Mouse (Mus musculus): Measurements from ENCODE around the gene Rnf220. TPM values are rescaled to one million over a fixed set of nuclear protein-coding genes. Genes with fewer than 3 reads are reported as not detected.

Rnf220 gene
- polyA plus RNA-seq, 1 experiment from 2014 or later, result 55.5 TPM

GRCm38 (mm10) chr4:117309427-117309826 is 187.4 kb downstream of the Rnf220 start:
- no peak overlapping the region for H3K27ac ChIP-seq (ENCODE audit: low read depth, low read length)
- peaks cover 9% of the 10 kb centered on the region; the same call in 1 of the 2 replicates for H3K4me1 ChIP-seq (replicated peaks; ENCODE audit: control insufficient read depth, insufficient read depth, low read length)
- no peak overlapping the region for H3K9ac ChIP-seq (ENCODE audit: low read depth, low read length)
- no peaks in the 10 kb centered on the region for H3K36me3 ChIP-seq (ENCODE audit: control insufficient read depth, insufficient read depth, low read length)
- peaks cover 42% of the 10 kb centered on the region for H3K27me3 ChIP-seq (ENCODE audit: control insufficient read depth, insufficient read depth, low read length)
- ATAC-seq (ENCODE audit: low FRiP score) (no peak), DNase-seq (ENCODE audit: low spot score) (no peak)
- 90% methylated on average over 1 of the region's 1 CpGs for WGBS
- H3K4me3 ChIP-seq (ENCODE audit: low read depth, low read length), result no peak overlapping the region
- no peak overlapping the region for H3K4me2 ChIP-seq (replicated peaks; ENCODE audit: low read depth, low read length)
- H3K9me3 ChIP-seq (ENCODE audit: control insufficient read depth, low read length), result no peaks in the 10 kb centered on the region

GRCm38 (mm10) chr4:117307270-117307669 is 189.6 kb downstream of the Rnf220 start:
- Histone ChIP-seq H3K4me1 (replicated peaks; ENCODE audit: control insufficient read depth, insufficient read depth, low read length) (peaks cover 6% of the 10 kb centered on the region), H3K4me3 (ENCODE audit: low read depth, low read length) (no peak overlapping the region), H3K9me3 (ENCODE audit: control insufficient read depth, low read length) (no peaks in the 10 kb centered on the region), H3K4me2 (replicated peaks; ENCODE audit: low read depth, low read length) (no peak overlapping the region), H3K27ac (ENCODE audit: low read depth, low read length) (no peak overlapping the region), H3K27me3 (ENCODE audit: control insufficient read depth, insufficient read depth, low read length) (peaks cover 46% of the 10 kb centered on the region), H3K9ac (ENCODE audit: low read depth, low read length) (no peak overlapping the region), H3K36me3 (ENCODE audit: control insufficient read depth, insufficient read depth, low read length) (no peaks in the 10 kb centered on the region)
- DNase-seq (ENCODE audit: low spot score) (no peak), ATAC-seq (ENCODE audit: low FRiP score) (no peak)
- WGBS, result 60% methylated on average over 6 of the region's 6 CpGs

GRCm38 (mm10) chr4:117305461-117305860 is 191.4 kb downstream of the Rnf220 start:
- no peak overlapping the region for H3K9ac ChIP-seq (ENCODE audit: low read depth, low read length)
- H3K27me3 ChIP-seq (ENCODE audit: control insufficient read depth, insufficient read depth, low read length), result peaks cover 47% of the 10 kb centered on the region
- peaks cover 8% of the 10 kb centered on the region for H3K4me1 ChIP-seq (replicated peaks; ENCODE audit: control insufficient read depth, insufficient read depth, low read length)
- H3K9me3 ChIP-seq (ENCODE audit: control insufficient read depth, low read length), result no peaks in the 10 kb centered on the region
- H3K36me3 ChIP-seq (ENCODE audit: control insufficient read depth, insufficient read depth, low read length), result no peaks in the 10 kb centered on the region
- no peak overlapping the region for H3K4me3 ChIP-seq (ENCODE audit: low read depth, low read length)
- H3K4me2 ChIP-seq (replicated peaks; ENCODE audit: low read depth, low read length), result no peak overlapping the region
- DNase-seq (ENCODE audit: low spot score) (no peak), ATAC-seq (ENCODE audit: low FRiP score) (no peak)
- H3K27ac ChIP-seq (ENCODE audit: low read depth, low read length), result no peak overlapping the region
- WGBS, result 60% methylated on average over 6 of the region's 7 CpGs

GRCm38 (mm10) chr4:117304239-117305025 is 192.4 kb downstream of the Rnf220 start:
- Histone ChIP-seq H3K36me3 (ENCODE audit: control insufficient read depth, insufficient read depth, low read length) (no peaks in the 10 kb centered on the region), H3K4me2 (replicated peaks; ENCODE audit: low read depth, low read length) (peak overlapping the region; percentile 57), H3K9ac (ENCODE audit: low read depth, low read length) (peak overlapping the region; percentile 42; the same call in 1 of the 2 replicates), H3K27ac (ENCODE audit: low read depth, low read length) (no peak overlapping the region), H3K27me3 (ENCODE audit: control insufficient read depth, insufficient read depth, low read length) (peaks cover 45% of the 10 kb centered on the region), H3K4me1 (replicated peaks; ENCODE audit: control insufficient read depth, insufficient read depth, low read length) (peaks cover 11% of the 10 kb centered on the region), H3K9me3 (ENCODE audit: control insufficient read depth, low read length) (no peaks in the 10 kb centered on the region), H3K4me3 (ENCODE audit: low read depth, low read length) (peak overlapping the region; percentile 32)
- peak; percentile 22; the same call in 1 of the 2 replicates for ATAC-seq (ENCODE audit: low FRiP score)
- DNase-seq (ENCODE audit: low spot score), result peak; percentile 58
- 4% methylated on average over 49 of the region's 54 CpGs for WGBS

- no peaks in the 10 kb centered on the region for H3K36me3 ChIP-seq (ENCODE audit: control insufficient read depth, insufficient read depth, low read length)
- no peak overlapping the region for H3K27ac ChIP-seq (ENCODE audit: low read depth, low read length)
- ATAC-seq (ENCODE audit: low FRiP score), result no peak
- 0 out of 2 replicates have a peak overlapping the region, but pooled peaks have one; percentile 42 for H3K9ac ChIP-seq (ENCODE audit: low read depth, low read length)
- DNase-seq (ENCODE audit: low spot score), result no peak
- H3K4me3 ChIP-seq (ENCODE audit: low read depth, low read length), result peak overlapping the region; percentile 32
- peaks cover 45% of the 10 kb centered on the region for H3K27me3 ChIP-seq (ENCODE audit: control insufficient read depth, insufficient read depth, low read length)
- H3K9me3 ChIP-seq (ENCODE audit: control insufficient read depth, low read length), result no peaks in the 10 kb centered on the region
- H3K4me2 ChIP-seq (replicated peaks; ENCODE audit: low read depth, low read length), result peak overlapping the region; percentile 57
- WGBS, result 11% methylated on average over 28 of the region's 30 CpGs
- peaks cover 11% of the 10 kb centered on the region for H3K4me1 ChIP-seq (replicated peaks; ENCODE audit: control insufficient read depth, insufficient read depth, low read length)
Observed at GRCm38 (mm10) chr4:117303581-117304238, 193.1 kb downstream of the Rnf220 start.

- no peaks in the 10 kb centered on the region for H3K36me3 ChIP-seq (ENCODE audit: control insufficient read depth, insufficient read depth, low read length)
- 54% methylated on average over 13 of the region's 14 CpGs for WGBS
- no peak overlapping the region for H3K4me3 ChIP-seq (ENCODE audit: low read depth, low read length)
- H3K9me3 ChIP-seq (ENCODE audit: control insufficient read depth, low read length), result no peaks in the 10 kb centered on the region
- H3K27me3 ChIP-seq (ENCODE audit: control insufficient read depth, insufficient read depth, low read length), result peaks cover 43% of the 10 kb centered on the region
- H3K4me1 ChIP-seq (replicated peaks; ENCODE audit: control insufficient read depth, insufficient read depth, low read length), result peaks cover 11% of the 10 kb centered on the region
- no peak overlapping the region for H3K9ac ChIP-seq (ENCODE audit: low read depth, low read length)
- ATAC-seq (ENCODE audit: low FRiP score) (no peak), DNase-seq (ENCODE audit: low spot score) (no peak)
- no peak overlapping the region for H3K4me2 ChIP-seq (replicated peaks; ENCODE audit: low read depth, low read length)
- H3K27ac ChIP-seq (ENCODE audit: low read depth, low read length), result no peak overlapping the region
Observed at GRCm38 (mm10) chr4:117302027-117302806, 194.6 kb downstream of the Rnf220 start.

- WGBS, result 67% methylated on average over 10 of the region's 10 CpGs
- Histone ChIP-seq H3K9me3 (ENCODE audit: control insufficient read depth, low read length) (no peaks in the 10 kb centered on the region), H3K27me3 (ENCODE audit: control insufficient read depth, insufficient read depth, low read length) (peaks cover 32% of the 10 kb centered on the region), H3K36me3 (ENCODE audit: control insufficient read depth, insufficient read depth, low read length) (no peaks in the 10 kb centered on the region), H3K4me2 (replicated peaks; ENCODE audit: low read depth, low read length) (no peak overlapping the region), H3K4me1 (replicated peaks; ENCODE audit: control insufficient read depth, insufficient read depth, low read length) (peaks cover 11% of the 10 kb centered on the region), H3K27ac (ENCODE audit: low read depth, low read length) (peak overlapping the region; percentile 47; the same call in 1 of the 2 replicates), H3K9ac (ENCODE audit: low read depth, low read length) (no peak overlapping the region), H3K4me3 (ENCODE audit: low read depth, low read length) (no peak overlapping the region)
- no peak for DNase-seq (ENCODE audit: low spot score)
- ATAC-seq (ENCODE audit: low FRiP score), result peak; percentile 59; the same call in 1 of the 2 replicates
Observed at GRCm38 (mm10) chr4:117299921-117300320, 196.9 kb downstream of the Rnf220 start.

GRCm38 (mm10) chr4:117297819-117298218 is 199.0 kb downstream of the Rnf220 start:
- ATAC-seq (ENCODE audit: low FRiP score), result no peak
- H3K4me3 ChIP-seq (ENCODE audit: low read depth, low read length), result no peak overlapping the region
- H3K9ac ChIP-seq (ENCODE audit: low read depth, low read length), result no peak overlapping the region
- 77% methylated on average over 9 of the region's 9 CpGs for WGBS
- no peaks in the 10 kb centered on the region for H3K36me3 ChIP-seq (ENCODE audit: control insufficient read depth, insufficient read depth, low read length)
- H3K27ac ChIP-seq (ENCODE audit: low read depth, low read length), result no peak overlapping the region
- H3K4me2 ChIP-seq (replicated peaks; ENCODE audit: low read depth, low read length), result no peak overlapping the region
- H3K4me1 ChIP-seq (replicated peaks; ENCODE audit: control insufficient read depth, insufficient read depth, low read length), result peaks cover 5% of the 10 kb centered on the region; the same call in 1 of the 2 replicates
- peaks cover 11% of the 10 kb centered on the region for H3K27me3 ChIP-seq (ENCODE audit: control insufficient read depth, insufficient read depth, low read length)
- DNase-seq (ENCODE audit: low spot score), result no peak
- no peaks in the 10 kb centered on the region for H3K9me3 ChIP-seq (ENCODE audit: control insufficient read depth, low read length)

Measured in hindbrain, embryonic 11.5 days (tissue).